Mouse (Mus musculus): ENCODE data around the gene Cfb.

DNA sequence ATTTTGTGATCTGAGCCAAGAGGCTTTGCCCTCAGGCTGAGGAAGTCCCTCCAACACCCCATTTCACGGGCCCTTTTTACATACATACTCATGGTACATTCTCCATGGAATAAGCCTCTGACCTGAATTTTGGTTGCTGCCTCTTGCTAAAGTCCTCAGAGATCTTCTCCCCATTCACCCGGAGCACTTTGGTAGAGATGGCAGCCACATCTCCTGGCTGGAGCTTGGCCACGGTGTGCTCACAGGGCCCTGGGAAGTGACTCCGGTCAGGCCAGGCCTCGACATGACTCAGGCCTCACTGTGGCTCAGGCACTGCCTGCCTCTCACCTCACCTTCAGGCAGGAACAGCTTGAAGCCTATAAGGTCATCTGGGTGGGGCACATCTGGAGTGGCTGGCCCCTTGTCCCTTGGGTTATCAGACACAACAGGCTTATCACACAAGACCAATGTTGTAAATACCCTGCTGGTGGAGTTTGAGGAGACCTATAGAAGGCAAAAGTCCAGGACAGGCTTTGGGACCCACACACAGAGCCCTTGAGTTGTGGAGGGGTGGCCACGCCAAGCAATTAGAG, 21.5 kb downstream of the Cfb start:
- no peak for TF ChIP-seq CTCF (IDR thresholded peaks at IDR 0.05 in 2 of 3, conservative IDR thresholded peaks at IDR 0.05 in 1 of 3; ENCODE audit: control insufficient read depth in 1 of 3, insufficient read depth in 1 of 3, low read depth in 2 of 3, low read length in 3 of 3, poor library complexity in 1 of 3, severe bottlenecking in 1 of 3)
- no peak for TF ChIP-seq POLR2A (IDR thresholded peaks at IDR 0.05; ENCODE audit: control insufficient read depth in 1 of 2, insufficient read depth in 1 of 2, low read depth in 1 of 2, low read length in 2 of 2, poor library complexity in 1 of 2)

Data from MEL (cell line).